Mouse (Mus musculus) neural tube, embryonic 14.5 days (tissue): ENCODE data around the gene Atp10a. TPM values are rescaled to one million over a fixed set of nuclear protein-coding genes. Genes with fewer than 3 reads are reported as not detected.

Experiments
- ATAC-seq: fragments of 200-750 bp; cut with Nextera tagmentation; 2 replicates; pipeline ENCODE4 v1.8.0; 2017; ENCODE audit warnings: low read depth, mild to moderate bottlenecking, moderate TSS enrichment, moderate library complexity
- H3K27ac ChIP-seq: fragments of 300-500 bp; sonication (generic); 2 replicates; pipeline ENCODE4 v1.5.1; 2014; ENCODE audit warnings: low read depth, mild to moderate bottlenecking, control low read depth, low read length, moderate library complexity, mixed read lengths
- H3K27me3 ChIP-seq: fragments of 300-500 bp; sonication (generic); 2 replicates; pipeline ENCODE4 v1.6.1; 2014; ENCODE audit warnings: low read length; ENCODE audit not compliant: control insufficient read depth, insufficient read depth
- H3K36me3 ChIP-seq: fragments of 300-500 bp; sonication (generic); 2 replicates; pipeline ENCODE4 v1.6.1; 2014; ENCODE audit warnings: low read length, mixed read lengths; ENCODE audit not compliant: control insufficient read depth, insufficient read depth
- H3K4me1 ChIP-seq: fragments of 300-500 bp; sonication (generic); 2 replicates; pipeline ENCODE4 v1.6.1; 2014; ENCODE audit warnings: low read length; ENCODE audit not compliant: control insufficient read depth, insufficient read depth
- H3K4me2 ChIP-seq: fragments of 300-500 bp; sonication (generic); 2 replicates; pipeline ENCODE4 v1.6.1; 2014; ENCODE audit warnings: mild to moderate bottlenecking, low read depth, low read length, control low read depth
- H3K4me3 ChIP-seq: fragments of 300-500 bp; sonication (generic); 2 replicates; pipeline ENCODE4 v1.5.1; 2014; ENCODE audit warnings: low read depth, low read length, control low read depth, mixed read lengths
- H3K9ac ChIP-seq: fragments of 300-500 bp; sonication (generic); replicated peaks from 2 replicates; pipeline ENCODE4 v1.6.1; 2014; ENCODE audit warnings: low read depth, mild to moderate bottlenecking, control low read depth, low read length, mixed read lengths
- H3K9me3 ChIP-seq: fragments of 300-500 bp; sonication (generic); 2 replicates; pipeline ENCODE4 v1.6.1; 2016; ENCODE audit warnings: low read length; ENCODE audit not compliant: control insufficient read depth
- WGBS: fragments of 180-500 bp; shearing (Covaris S2); extraction: QIAGEN DNeasy Blood & Tissue Kit; methylation state at CpG from one replicate; pipeline ENCODE4 v1.1.7; 2014; 5-methylcytosine and 5-hydroxymethylcytosine counted together
- polyA plus RNA-seq: library from polyadenylated mRNA; unstranded; fragments of >200 nt; fragmentation: Nextera tagmentation; extraction: Ambion mirVana; gene quantifications from 2 replicates; pipeline ENCODE4 v1.2.1, GENCODE M21; 2014

The Atp10a gene
- polyA plus RNA-seq, 1 experiment from 2014 or later = 1.6 TPM

DNA sequence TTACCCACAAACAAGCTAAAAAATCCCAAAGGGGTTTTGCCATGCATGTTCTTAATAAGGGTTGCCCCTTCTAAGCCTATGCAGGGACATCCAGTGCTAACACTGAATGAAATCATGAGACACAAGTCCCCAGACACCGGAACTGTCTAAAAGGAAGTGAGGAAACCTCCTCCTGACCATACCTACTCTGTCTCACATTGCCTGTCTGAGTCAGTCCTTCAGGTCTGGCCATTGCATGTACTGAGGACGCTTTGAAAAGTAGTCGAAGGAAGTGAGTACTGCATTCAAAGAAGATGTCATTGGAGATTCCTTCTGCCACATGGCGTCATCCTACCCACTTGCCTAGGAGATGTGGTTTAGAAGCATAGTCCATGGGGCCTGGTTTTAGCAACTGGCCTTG lies 84.9 kb downstream of the Atp10a start:
- Histone ChIP-seq H3K27ac (no peak overlapping the region), H3K36me3 (no peaks in the 10 kb centered on the region), H3K9me3 (no peaks in the 10 kb centered on the region), H3K9ac (no peak overlapping the region), H3K4me1 (no peaks in the 10 kb centered on the region), H3K4me2 (no peak overlapping the region), H3K4me3 (no peak overlapping the region), H3K27me3 (no peaks in the 10 kb centered on the region)
- WGBS = 95% methylated on average over 4 of the region's 4 CpGs
- ATAC-seq = no peak

DNA sequence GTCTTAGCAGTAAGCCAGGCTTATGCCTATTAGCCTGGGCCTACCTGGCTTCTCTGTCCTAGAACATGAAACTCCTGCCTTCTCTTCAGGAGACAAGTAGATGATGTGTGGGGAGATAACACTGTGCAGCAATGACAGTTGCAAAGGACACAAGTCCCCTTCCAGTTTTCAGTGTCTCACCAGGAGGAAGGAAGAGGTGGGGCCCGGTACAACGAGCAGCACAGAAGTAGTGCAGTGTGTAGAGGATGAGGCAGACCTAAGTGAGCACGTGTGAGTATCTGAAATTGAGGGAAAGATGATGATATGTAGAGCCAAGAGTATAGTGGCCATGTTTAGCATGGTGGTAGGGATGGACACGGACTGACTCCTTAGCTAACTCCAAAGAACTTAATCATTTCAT lies 86.0 kb downstream of the Atp10a start:
- Histone ChIP-seq H3K36me3 (no peaks in the 10 kb centered on the region), H3K9ac (no peak overlapping the region), H3K4me2 (no peak overlapping the region), H3K4me1 (no peaks in the 10 kb centered on the region), H3K27ac (no peak overlapping the region), H3K27me3 (no peaks in the 10 kb centered on the region), H3K9me3 (no peaks in the 10 kb centered on the region), H3K4me3 (no peak overlapping the region)
- no peak for ATAC-seq
- 87% methylated on average over 4 of the region's 4 CpGs for WGBS

DNA sequence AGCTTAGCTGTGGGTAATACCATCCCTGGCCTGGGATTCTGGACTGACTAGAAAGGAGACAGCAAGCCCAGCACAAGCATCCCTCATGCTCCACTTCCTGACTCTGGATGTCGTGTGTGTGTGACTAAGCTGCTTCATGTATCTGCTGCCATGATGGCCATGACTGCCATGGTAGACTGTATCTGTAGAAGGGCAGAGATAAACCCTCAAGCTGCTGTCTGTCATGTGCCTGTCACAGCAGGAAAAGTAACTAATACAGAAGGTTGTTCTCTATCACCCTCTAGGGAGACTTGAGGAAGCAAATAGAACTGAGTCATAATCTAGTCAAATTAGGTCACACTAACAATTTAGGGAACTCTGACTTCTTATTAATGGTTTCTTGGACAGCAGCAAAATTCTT lies 86.7 kb downstream of the Atp10a start:
- no peaks in the 10 kb centered on the region for H3K36me3 ChIP-seq
- no peak overlapping the region for H3K4me3 ChIP-seq
- H3K27ac ChIP-seq = no peak overlapping the region
- no peak overlapping the region for H3K4me2 ChIP-seq
- no peaks in the 10 kb centered on the region for H3K27me3 ChIP-seq
- H3K9me3 ChIP-seq = no peaks in the 10 kb centered on the region
- WGBS = 85% methylated on average over 1 of the region's 1 CpGs
- H3K9ac ChIP-seq = no peak overlapping the region
- ATAC-seq = no peak
- no peaks in the 10 kb centered on the region for H3K4me1 ChIP-seq

DNA sequence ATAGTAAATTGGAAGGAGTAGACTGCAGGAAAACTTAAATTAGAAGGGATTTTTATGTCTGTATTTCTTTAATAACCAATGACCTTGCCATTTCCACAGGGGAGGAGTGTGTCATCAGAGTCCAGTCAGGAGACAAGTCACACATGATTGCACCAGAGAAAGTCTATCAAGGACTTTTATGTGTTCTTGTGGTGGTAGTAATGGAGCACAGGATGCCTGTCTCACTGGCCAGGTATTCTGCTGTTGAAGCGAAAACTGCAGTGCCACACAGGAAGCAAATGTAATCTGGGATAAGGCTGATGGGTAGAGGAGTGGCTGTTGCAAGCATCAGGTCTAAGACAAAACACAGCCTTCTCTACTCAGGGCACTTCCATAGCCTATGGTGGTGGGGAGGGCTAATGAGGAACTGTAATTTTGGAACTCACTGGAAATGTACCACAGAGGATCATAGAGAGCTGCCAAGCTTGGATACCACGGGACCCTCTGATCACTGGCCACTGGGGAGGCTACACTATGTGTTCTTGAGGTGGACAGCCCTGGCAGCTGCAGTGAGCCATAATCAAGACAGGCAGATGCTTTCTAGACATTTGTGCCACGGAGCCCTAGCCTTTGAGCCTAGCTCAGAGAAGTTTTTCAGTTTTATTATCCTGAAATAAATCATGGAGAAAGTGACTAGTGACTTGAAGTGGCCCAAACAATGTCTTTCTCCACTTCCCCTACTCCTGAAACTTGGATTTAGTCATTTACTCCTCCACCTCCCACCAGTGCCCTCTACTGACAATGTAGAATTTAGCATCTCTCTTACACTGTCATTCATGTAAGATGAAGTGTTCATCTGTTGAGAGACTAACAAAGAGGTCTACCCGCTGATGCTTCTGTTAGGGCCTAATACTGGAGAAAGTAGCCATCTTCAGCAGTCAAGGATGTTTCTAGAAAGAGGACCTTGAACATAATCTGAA lies 87.7 kb downstream of the Atp10a start:
- no peaks in the 10 kb centered on the region for H3K9me3 ChIP-seq
- ATAC-seq = no peak
- no peak overlapping the region for H3K27ac ChIP-seq
- no peak overlapping the region for H3K4me3 ChIP-seq
- H3K27me3 ChIP-seq = no peaks in the 10 kb centered on the region
- H3K36me3 ChIP-seq = no peaks in the 10 kb centered on the region
- H3K4me1 ChIP-seq = no peaks in the 10 kb centered on the region
- WGBS = 69% methylated on average over 4 of the region's 4 CpGs
- no peak overlapping the region for H3K4me2 ChIP-seq
- no peak overlapping the region for H3K9ac ChIP-seq

DNA sequence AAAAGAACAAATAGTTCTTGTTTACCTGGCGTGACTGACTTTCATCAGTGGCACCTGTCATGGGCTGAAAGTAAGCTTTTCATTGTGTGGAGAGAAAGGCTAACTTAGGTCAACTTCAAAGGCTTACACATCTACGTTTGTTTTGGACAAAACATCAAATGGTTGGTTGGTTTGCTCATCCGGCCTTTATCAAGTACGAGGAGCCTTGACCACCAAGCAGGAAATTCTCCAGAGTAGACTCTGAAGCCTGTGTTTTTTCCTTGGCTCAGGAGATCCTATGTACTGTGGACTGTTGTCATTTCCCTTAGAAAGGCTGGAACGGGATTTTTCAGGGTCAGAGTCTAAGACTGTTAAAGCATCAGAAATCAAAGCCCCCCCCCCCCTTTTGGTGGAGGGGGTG lies 90.9 kb downstream of the Atp10a start:
- H3K4me1 ChIP-seq = no peaks in the 10 kb centered on the region
- H3K9ac ChIP-seq = no peak overlapping the region
- 80% methylated on average over 5 of the region's 5 CpGs for WGBS
- no peak for ATAC-seq
- H3K4me3 ChIP-seq = no peak overlapping the region
- no peak overlapping the region for H3K4me2 ChIP-seq
- H3K9me3 ChIP-seq = no peaks in the 10 kb centered on the region
- H3K36me3 ChIP-seq = no peaks in the 10 kb centered on the region
- H3K27me3 ChIP-seq = no peaks in the 10 kb centered on the region
- no peak overlapping the region for H3K27ac ChIP-seq

GRCm38 (mm10) chr7:58749904-58750612 lies 94.1 kb downstream of the Atp10a start:
- 87% methylated on average over 6 of the region's 6 CpGs for WGBS
- no peak for ATAC-seq
- H3K9ac ChIP-seq = no peak overlapping the region

GRCm38 (mm10) chr7:58752041-58752440 lies 96.1 kb downstream of the Atp10a start:
- H3K4me1 ChIP-seq = no peaks in the 10 kb centered on the region
- no peak overlapping the region for H3K4me3 ChIP-seq
- H3K27me3 ChIP-seq = no peaks in the 10 kb centered on the region
- H3K9ac ChIP-seq = no peak overlapping the region
- WGBS = 64% methylated on average over 5 of the region's 5 CpGs
- H3K36me3 ChIP-seq = no peaks in the 10 kb centered on the region
- H3K9me3 ChIP-seq = no peaks in the 10 kb centered on the region
- H3K4me2 ChIP-seq = no peak overlapping the region
- ATAC-seq = no peak
- no peak overlapping the region for H3K27ac ChIP-seq

More at GRCm38 (mm10) chr7:58749904-58750612, 94.1 kb downstream of the Atp10a start:
- Histone ChIP-seq H3K27ac (no peak overlapping the region), H3K4me1 (no peaks in the 10 kb centered on the region), H3K36me3 (no peaks in the 10 kb centered on the region), H3K4me3 (no peak overlapping the region), H3K27me3 (no peaks in the 10 kb centered on the region), H3K4me2 (no peak overlapping the region), H3K9me3 (no peaks in the 10 kb centered on the region)

GRCm38 (mm10) chr7:58754076-58754475 lies 98.1 kb downstream of the Atp10a start:
- Histone ChIP-seq H3K27ac (no peak overlapping the region), H3K9ac (no peak overlapping the region), H3K9me3 (no peaks in the 10 kb centered on the region), H3K36me3 (no peaks in the 10 kb centered on the region), H3K4me3 (no peak overlapping the region), H3K4me2 (no peak overlapping the region), H3K4me1 (no peaks in the 10 kb centered on the region), H3K27me3 (no peaks in the 10 kb centered on the region)
- ATAC-seq = no peak
- WGBS = 22% methylated on average over 1 of the region's 1 CpGs

GRCm38 (mm10) chr7:58754536-58754935 lies 98.6 kb downstream of the Atp10a start:
- Histone ChIP-seq H3K9ac (no peak overlapping the region), H3K4me2 (no peak overlapping the region), H3K27me3 (no peaks in the 10 kb centered on the region), H3K27ac (no peak overlapping the region), H3K36me3 (no peaks in the 10 kb centered on the region), H3K9me3 (no peaks in the 10 kb centered on the region), H3K4me1 (no peaks in the 10 kb centered on the region), H3K4me3 (no peak overlapping the region)
- no peak for ATAC-seq
- WGBS = 42% methylated on average over 4 of the region's 4 CpGs
